Mouse (Mus musculus) stomach, embryonic 16.5 days (tissue): ENCODE results near the gene Tnfrsf4. TPM values are rescaled to one million over a fixed set of nuclear protein-coding genes. Genes with fewer than 3 reads are reported as not detected.

Experiments used
- microRNA counts: library from miRNA; unstranded; fragments of <30 nt; microRNA quantifications from one replicate; lab custom pipeline; 2016
- microRNA-seq: library from miRNA; unstranded; fragments of <30 nt; microRNA quantifications from one replicate; pipeline ENCODE4, GENCODE M21; 2016
- polyA plus RNA-seq: library from polyadenylated mRNA; unstranded; fragments of >200 nt; fragmentation: Nextera tagmentation; extraction: Ambion mirVana; gene quantifications from 2 replicates; pipeline ENCODE4 v1.2.1, GENCODE M21; 2015

The Tnfrsf4 gene
- polyA plus RNA-seq, 1 experiment from 2014 or later, result 0.87 TPM

MicroRNAs encoded within 50 kb of the gene (microRNA counts, 519-probe panel; counts per million panel counts)
- 3,611 counts per million, percentile 83 among the panel's probes with 10 or more counts for microRNA mmu-miR-200a (lab: Ali Mortazavi, UCI)
- 4,022 counts per million, percentile 93 among the panel's probes with 10 or more counts for microRNA mmu-miR-200b (lab: Ali Mortazavi, UCI)
- 4,349 counts per million, percentile 96 among the panel's probes with 10 or more counts for microRNA mmu-miR-429 (lab: Ali Mortazavi, UCI)

Small RNA genes within 50 kb of the gene (microRNA-seq; reads per million reads assigned to microRNA genes)
- gene Mir200a, result 2,140 reads per million, percentile 84 among the genes with 10 or more reads in this experiment
- 10,542 reads per million, percentile 95 among the genes with 10 or more reads in this experiment for gene Mir200b
- gene Mir429, result 34,012 reads per million, percentile 98 among the genes with 10 or more reads in this experiment

Other genes starting within 250 kb of the Tnfrsf4 start
- 34.0 and 34.4 TPM in 2 replicates for gene Vwa1, start 239.1 kb upstream of the Tnfrsf4 start, polyA plus RNA-seq
- 0.35 and 0.43 TPM in 2 replicates for gene Tmem88b, start 228.0 kb upstream of the Tnfrsf4 start, polyA plus RNA-seq
- 0.31 and 0.35 TPM in 2 replicates for gene Ankrd65, start 223.4 kb upstream of the Tnfrsf4 start, polyA plus RNA-seq
- 191 and 199 TPM in 2 replicates for gene Mrpl20, start 211.0 kb upstream of the Tnfrsf4 start, polyA plus RNA-seq
- gene Ccnl2, start 201.4 kb upstream of the Tnfrsf4 start, polyA plus RNA-seq, result 173 and 181 TPM in 2 replicates
- 135 and 158 TPM in 2 replicates for gene Aurkaip1, start 182.6 kb upstream of the Tnfrsf4 start, polyA plus RNA-seq
- 126 and 152 TPM in 2 replicates for gene Mxra8, start 174.2 kb upstream of the Tnfrsf4 start, polyA plus RNA-seq
- gene Dvl1, start 166.4 kb upstream of the Tnfrsf4 start, polyA plus RNA-seq, result 5.0 and 5.3 TPM in 2 replicates
- gene Tas1r3, start 150.5 kb upstream of the Tnfrsf4 start, polyA plus RNA-seq, result 0.32 and 0.35 TPM in 2 replicates
- 19.4 and 23.0 TPM in 2 replicates for gene Cptp, start 144.4 kb upstream of the Tnfrsf4 start, polyA plus RNA-seq
- gene Ints11, start 144.3 kb upstream of the Tnfrsf4 start, polyA plus RNA-seq, result 61.2 and 63.9 TPM in 2 replicates
- gene Pusl1, start 122.1 kb upstream of the Tnfrsf4 start, polyA plus RNA-seq, result 51.2 and 54.1 TPM in 2 replicates
- gene Acap3, start 122.0 kb upstream of the Tnfrsf4 start, polyA plus RNA-seq, result 18.0 and 24.0 TPM in 2 replicates
- 71.6 and 74.5 TPM in 2 replicates for gene Ube2j2, start 70.0 kb upstream of the Tnfrsf4 start, polyA plus RNA-seq
- gene C1qtnf12, start 51.5 kb upstream of the Tnfrsf4 start, polyA plus RNA-seq, result 32.0 and 37.6 TPM in 2 replicates
- 11.0 and 11.6 TPM in 2 replicates for gene B3galt6, start 21.2 kb upstream of the Tnfrsf4 start, polyA plus RNA-seq
- gene Sdf4, start 21.0 kb upstream of the Tnfrsf4 start, polyA plus RNA-seq, result 165 and 166 TPM in 2 replicates
- gene Tnfrsf18, start 12.3 kb downstream of the Tnfrsf4 start, polyA plus RNA-seq, result 2.4 and 3.1 TPM in 2 replicates
- 4.6 and 5.0 TPM in 2 replicates for gene Ttll10, start 45.6 kb downstream of the Tnfrsf4 start, polyA plus RNA-seq
- gene 9430015G10Rik, start 96.1 kb downstream of the Tnfrsf4 start, polyA plus RNA-seq, result 26.8 and 32.3 TPM in 2 replicates
- gene Rnf223, start 116.7 kb downstream of the Tnfrsf4 start, polyA plus RNA-seq, result 1.1 and 1.9 TPM in 2 replicates
- 62.8 and 63.6 TPM in 2 replicates for gene Agrn, start 183.6 kb downstream of the Tnfrsf4 start, polyA plus RNA-seq
- 1.4 and 2.3 TPM in 2 replicates for gene Isg15, start 187.0 kb downstream of the Tnfrsf4 start, polyA plus RNA-seq
- 2.3 and 2.4 TPM in 2 replicates for gene AW011738, start 189.5 kb downstream of the Tnfrsf4 start, polyA plus RNA-seq
- 3.6 and 5.4 TPM in 2 replicates for gene Perm1, start 202.0 kb downstream of the Tnfrsf4 start, polyA plus RNA-seq
- gene Plekhn1, start 221.0 kb downstream of the Tnfrsf4 start, polyA plus RNA-seq, result 27.7 and 36.6 TPM in 2 replicates
- gene Noc2l, start 222.2 kb downstream of the Tnfrsf4 start, polyA plus RNA-seq, result 53.6 and 56.3 TPM in 2 replicates
- 1.3 and 1.4 TPM in 2 replicates for gene Samd11, start 241.8 kb downstream of the Tnfrsf4 start, polyA plus RNA-seq